Mouse (Mus musculus) limb, embryonic 11.5 days (tissue): ENCODE data around the gene Arsa. TPM values are rescaled to one million over a fixed set of nuclear protein-coding genes. Genes with fewer than 3 reads are reported as not detected.

Experiments used
- ATAC-seq: fragments of 200-750 bp; cut with Nextera tagmentation; 2 replicates; pipeline ENCODE4 v1.8.0; 2017; ENCODE audit warnings: low read depth; ENCODE audit not compliant: insufficient number of reproducible peaks, low FRiP score, low TSS enrichment
- DNase-seq: peaks from one replicate; pipeline ENCODE4 v3.0.0-alpha.2; 2015; ENCODE audit warnings: low spot score
- H3K27ac ChIP-seq: fragments of 300-500 bp; sonication (generic); replicated peaks from 2 replicates; pipeline ENCODE4 v1.5.1; 2014; ENCODE audit warnings: low read depth, mild to moderate bottlenecking, low read length
- H3K27me3 ChIP-seq: fragments of 300-500 bp; sonication (generic); 2 replicates; pipeline ENCODE4 v1.6.1; 2014; ENCODE audit warnings: mild to moderate bottlenecking, low read length, mixed read lengths; ENCODE audit not compliant: control insufficient read depth, insufficient read depth
- H3K36me3 ChIP-seq: fragments of 300-500 bp; sonication (generic); 2 replicates; pipeline ENCODE4 v1.6.1; 2014; ENCODE audit warnings: mild to moderate bottlenecking, low read length, moderate library complexity, mixed read lengths; ENCODE audit not compliant: control insufficient read depth, insufficient read depth
- H3K4me1 ChIP-seq: fragments of 300-500 bp; sonication (generic); 2 replicates; pipeline ENCODE4 v1.6.1; 2014; ENCODE audit warnings: low read length, mixed read lengths; ENCODE audit not compliant: control insufficient read depth, insufficient read depth
- H3K4me2 ChIP-seq: fragments of 300-500 bp; sonication (generic); 2 replicates; pipeline ENCODE4 v1.6.1; 2014; ENCODE audit warnings: low read depth, mild to moderate bottlenecking, moderate library complexity; ENCODE audit not compliant: severe bottlenecking
- H3K4me3 ChIP-seq: fragments of 300-500 bp; sonication (generic); 2 replicates; pipeline ENCODE4 v1.5.1; 2014; ENCODE audit warnings: low read depth, low read length
- H3K9ac ChIP-seq: fragments of 300-500 bp; sonication (generic); 2 replicates; pipeline ENCODE4 v1.6.1; 2014; ENCODE audit warnings: mild to moderate bottlenecking, low read length
- H3K9me3 ChIP-seq: fragments of 300-500 bp; sonication (generic); 2 replicates; pipeline ENCODE4 v1.6.1; 2016; ENCODE audit warnings: low read length; ENCODE audit not compliant: control insufficient read depth
- WGBS: fragments of 180-500 bp; shearing (Covaris S2); extraction: QIAGEN DNeasy Blood & Tissue Kit; methylation state at CpG from one replicate; pipeline ENCODE4 v1.1.7; 2014; 5-methylcytosine and 5-hydroxymethylcytosine counted together
- polyA plus RNA-seq: library from polyadenylated mRNA; unstranded; fragments of >200 nt; fragmentation: Nextera tagmentation; extraction: Ambion mirVana; gene quantifications from 2 replicates; pipeline ENCODE4 v1.2.1, GENCODE M21; 2014

Arsa gene
- polyA plus RNA-seq, 1 experiment from 2014 or later: 8.4 TPM

- H3K27me3 ChIP-seq: peaks cover 18% of the 10 kb centered on the region
- WGBS: 1% methylated on average over 37 of the region's 72 CpGs
- ATAC-seq (peak; percentile 24; the same call in 1 of the 2 replicates), DNase-seq (peak; percentile 61)
- no peaks in the 10 kb centered on the region for H3K36me3 ChIP-seq
- H3K4me2 ChIP-seq: peak within 1 kb of the TSS; percentile 73
- H3K9ac ChIP-seq: peak within 1 kb of the TSS; percentile 85
- peak within 1 kb of the TSS; percentile 75 for H3K4me3 ChIP-seq
- H3K4me1 ChIP-seq: peaks cover 10% of the 10 kb centered on the region
- H3K9me3 ChIP-seq: no peaks in the 10 kb centered on the region
- no peak within 1 kb of the TSS for H3K27ac ChIP-seq
Measured at GRCm38 (mm10) chr15:89498961-89499688, 21.9 kb upstream of the Arsa start, which contains the start of gene Shank3. TSS of gene Shank3 (plus strand) at chr15:89499623.

DNA sequence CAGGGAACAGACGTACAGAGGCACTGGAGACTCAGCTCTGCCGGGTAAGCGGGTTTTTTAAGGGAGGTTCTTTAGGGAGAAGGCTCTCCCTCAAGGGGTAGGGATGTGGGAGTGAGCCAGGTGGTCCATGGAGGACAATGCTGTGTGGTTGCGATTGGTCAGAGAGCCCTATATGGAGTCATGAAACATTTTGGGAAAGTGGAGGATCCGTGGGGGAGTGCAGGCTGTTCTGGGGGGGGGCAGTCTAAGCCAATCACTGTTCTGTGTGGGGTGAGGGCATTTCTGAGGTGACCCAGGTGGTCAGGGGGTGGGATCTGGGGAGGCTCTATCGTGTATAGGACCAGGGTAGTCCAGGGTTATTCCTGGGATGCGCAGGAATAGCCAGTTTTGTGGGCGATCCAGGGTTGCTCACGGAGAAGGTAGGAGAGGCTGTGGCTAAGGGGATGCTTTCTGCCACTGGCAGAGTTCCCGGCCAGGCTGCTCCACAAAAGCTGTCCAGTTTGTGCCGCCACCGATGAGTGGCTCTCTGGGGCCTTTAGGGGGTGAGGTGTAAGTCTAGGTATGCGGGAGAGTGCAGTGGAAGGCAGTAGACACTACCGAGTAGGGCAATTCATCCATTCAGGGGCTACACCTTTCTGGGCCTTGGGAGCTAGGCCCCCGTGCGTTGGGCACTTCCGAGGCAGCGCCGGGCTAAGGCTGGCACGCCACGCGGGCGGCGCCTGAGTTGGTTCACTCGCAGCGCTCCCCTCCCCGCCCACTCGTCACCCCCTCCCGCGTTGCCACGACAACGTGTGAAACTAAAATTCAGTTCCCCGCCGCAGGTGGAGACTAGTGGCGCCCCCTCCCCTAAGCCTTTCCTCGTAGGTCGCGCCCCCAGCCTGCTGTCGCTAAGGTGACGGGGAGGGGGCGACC lies 21.1 kb upstream of the Arsa start:
- Histone ChIP-seq H3K4me3 (peak overlapping the region; percentile 75), H3K9me3 (no peaks in the 10 kb centered on the region), H3K4me2 (peak overlapping the region; percentile 73), H3K4me1 (peaks cover 10% of the 10 kb centered on the region), H3K27me3 (peaks cover 18% of the 10 kb centered on the region), H3K36me3 (no peaks in the 10 kb centered on the region), H3K27ac (no peak overlapping the region), H3K9ac (peak overlapping the region; percentile 85; the same call in 1 of the 2 replicates)
- DNase-seq: no peak
- no peak for ATAC-seq
- WGBS: 2% methylated on average over 41 of the region's 41 CpGs

DNA sequence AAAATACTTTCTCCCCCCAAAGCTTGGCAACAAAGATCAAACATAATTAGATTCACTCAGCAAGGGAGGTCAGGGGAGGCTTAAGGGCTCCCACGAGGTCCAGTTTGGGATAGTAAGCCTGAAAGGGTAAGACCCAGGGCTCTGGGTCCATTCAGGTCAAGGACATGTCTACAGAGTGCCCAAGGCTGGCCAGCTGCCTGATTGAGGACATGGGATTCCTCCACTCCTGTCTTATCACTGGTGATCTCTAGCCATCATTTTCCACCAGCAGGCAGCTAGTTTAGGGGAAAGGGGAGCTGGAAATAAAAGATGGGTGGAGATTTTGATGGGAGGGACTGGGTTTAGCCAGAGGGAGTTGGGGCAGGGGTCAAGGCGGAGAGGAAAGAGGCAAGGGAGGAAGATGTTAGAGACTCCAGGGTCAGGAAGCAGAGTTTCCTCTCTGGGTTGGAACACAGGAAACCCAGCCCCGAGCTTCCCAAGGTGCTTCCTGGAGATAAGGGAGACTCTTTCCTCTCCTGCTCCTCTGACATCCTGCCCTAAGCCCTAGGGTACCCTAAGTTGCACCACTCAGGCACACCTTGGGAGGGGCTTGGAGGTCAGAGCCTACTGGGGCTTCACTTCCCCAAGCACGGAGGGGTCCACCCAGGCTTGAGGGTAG lies 20.3 kb upstream of the Arsa start:
- no peaks in the 10 kb centered on the region for H3K9me3 ChIP-seq
- DNase-seq: no peak
- H3K4me1 ChIP-seq: peaks cover 10% of the 10 kb centered on the region
- ATAC-seq: no peak
- H3K9ac ChIP-seq: no peak overlapping the region
- H3K4me3 ChIP-seq: no peak overlapping the region
- H3K36me3 ChIP-seq: no peaks in the 10 kb centered on the region
- H3K4me2 ChIP-seq: no peak overlapping the region
- no peak overlapping the region for H3K27ac ChIP-seq
- H3K27me3 ChIP-seq: peaks cover 18% of the 10 kb centered on the region
- 24% methylated on average over 4 of the region's 4 CpGs for WGBS

DNA sequence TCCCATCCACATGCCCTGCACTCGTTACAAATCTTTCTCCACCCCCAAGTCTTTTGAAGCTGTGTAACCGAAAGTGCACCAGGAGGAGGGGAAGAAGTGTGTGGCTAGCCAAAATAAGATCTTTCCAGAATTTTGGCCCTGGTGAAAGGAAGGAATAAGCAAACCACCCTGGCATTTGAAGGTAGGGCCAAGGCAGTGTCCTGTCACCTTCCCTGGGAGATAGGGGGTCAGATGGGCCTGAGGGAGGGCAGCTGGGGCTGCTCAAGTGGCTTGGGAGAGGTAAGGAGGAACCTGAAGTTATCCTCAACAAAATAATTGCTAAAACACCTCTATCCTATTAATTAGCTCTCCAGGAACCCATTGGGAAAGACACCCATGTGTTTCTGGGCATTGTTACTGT lies 19.6 kb upstream of the Arsa start:
- H3K27me3 ChIP-seq: peaks cover 18% of the 10 kb centered on the region

GRCm38 (mm10) chr15:89496131-89496530 lies 18.9 kb upstream of the Arsa start:
- Histone ChIP-seq H3K4me2 (no peak overlapping the region), H3K27ac (no peak overlapping the region), H3K9me3 (no peaks in the 10 kb centered on the region), H3K27me3 (peaks cover 18% of the 10 kb centered on the region), H3K4me1 (peaks cover 10% of the 10 kb centered on the region), H3K36me3 (no peaks in the 10 kb centered on the region), H3K4me3 (no peak overlapping the region), H3K9ac (no peak overlapping the region)
- ATAC-seq (no peak), DNase-seq (no peak)
- 78% methylated on average over 4 of the region's 4 CpGs for WGBS

More for the DNA sequence above, 19.6 kb upstream of the Arsa start:
- Histone ChIP-seq H3K9me3 (no peaks in the 10 kb centered on the region), H3K4me3 (no peak overlapping the region), H3K4me1 (peaks cover 10% of the 10 kb centered on the region), H3K27ac (no peak overlapping the region), H3K9ac (no peak overlapping the region), H3K36me3 (no peaks in the 10 kb centered on the region), H3K4me2 (no peak overlapping the region)
- ATAC-seq (no peak), DNase-seq (no peak)
- WGBS: 31% methylated on average over 2 of the region's 2 CpGs

DNA sequence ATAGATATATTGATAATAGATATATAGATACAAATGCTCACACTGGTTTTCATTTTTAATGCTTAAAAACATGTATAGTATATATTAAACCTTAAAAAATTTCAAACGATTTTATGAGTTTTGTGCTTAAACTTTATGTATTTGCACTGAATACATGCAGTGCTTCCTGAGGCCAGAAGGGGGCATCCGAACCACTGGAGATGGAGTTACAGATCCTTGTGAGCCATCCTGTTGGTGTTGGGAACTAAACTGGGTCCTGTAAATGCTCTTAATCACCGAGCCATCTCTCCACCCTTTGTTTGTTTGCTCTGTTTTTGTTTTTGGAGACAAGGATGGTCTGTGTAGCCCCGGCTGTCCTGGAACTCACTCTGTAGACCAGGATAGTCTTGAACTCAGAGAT lies 17.7 kb upstream of the Arsa start:
- no peaks in the 10 kb centered on the region for H3K36me3 ChIP-seq
- H3K9ac ChIP-seq: no peak overlapping the region
- peaks cover 16% of the 10 kb centered on the region for H3K27me3 ChIP-seq
- peaks cover 9% of the 10 kb centered on the region for H3K4me1 ChIP-seq
- H3K4me2 ChIP-seq: no peak overlapping the region
- H3K27ac ChIP-seq: no peak overlapping the region
- WGBS: 72% methylated on average over 4 of the region's 4 CpGs
- DNase-seq (no peak), ATAC-seq (no peak)
- no peaks in the 10 kb centered on the region for H3K9me3 ChIP-seq
- H3K4me3 ChIP-seq: no peak overlapping the region

DNA sequence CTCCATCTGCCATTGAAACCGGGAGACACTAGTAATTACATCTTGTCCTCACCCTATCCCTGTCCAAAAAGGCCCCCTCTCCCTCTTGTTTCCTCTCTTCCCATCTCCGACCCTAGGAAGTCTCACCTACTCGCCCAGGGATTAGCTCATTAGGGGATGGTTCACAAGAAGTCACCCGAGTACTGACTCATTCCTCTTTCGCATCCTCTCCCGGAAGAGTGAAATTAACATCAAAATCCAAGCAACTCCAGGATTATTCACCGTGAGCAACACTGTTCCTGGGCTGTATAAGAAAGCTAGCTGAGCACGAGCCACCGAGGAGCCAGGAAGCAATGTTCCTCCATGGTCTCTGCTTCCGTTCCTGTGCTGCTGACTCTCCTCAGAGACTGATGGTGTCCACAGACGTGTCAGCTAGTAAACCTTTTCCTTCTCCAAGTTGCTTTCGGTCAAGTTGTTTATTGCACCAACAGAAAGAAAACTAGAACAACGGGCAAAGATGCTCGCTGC lies 11.4 kb upstream of the Arsa start:
- Histone ChIP-seq H3K27ac (no peak overlapping the region), H3K4me1 (no peaks in the 10 kb centered on the region), H3K9ac (no peak overlapping the region), H3K9me3 (no peaks in the 10 kb centered on the region), H3K27me3 (no peaks in the 10 kb centered on the region), H3K36me3 (no peaks in the 10 kb centered on the region), H3K4me3 (no peak overlapping the region), H3K4me2 (no peak overlapping the region)
- WGBS: 42% methylated on average over 14 of the region's 14 CpGs
- no peak for ATAC-seq
- DNase-seq: no peak

- Histone ChIP-seq H3K4me2 (no peak overlapping the region), H3K27ac (no peak overlapping the region), H3K36me3 (no peaks in the 10 kb centered on the region), H3K9me3 (no peaks in the 10 kb centered on the region), H3K27me3 (no peaks in the 10 kb centered on the region), H3K9ac (no peak overlapping the region), H3K4me3 (no peak overlapping the region), H3K4me1 (no peaks in the 10 kb centered on the region)
- DNase-seq (no peak), ATAC-seq (no peak)
- WGBS: 77% methylated on average over 12 of the region's 12 CpGs
Measured at GRCm38 (mm10) chr15:89488182-89488581, 11.0 kb upstream of the Arsa start.
